Mouse (Mus musculus) testis, adult 2 months (tissue): ENCODE results near the gene Tbc1d14. TPM values are rescaled to one million over a fixed set of nuclear protein-coding genes. Genes with fewer than 3 reads are reported as not detected.
A peak's percentile ranks its signal among the peaks of the same experiment; 100 is the strongest.

Experiments
- H3K27ac ChIP-seq: fragments of 200-500 bp; 2 replicates; pipeline ENCODE4 v1.5.1; 2012; ENCODE audit warnings: low read depth, low read length; ENCODE audit not compliant: control insufficient read depth, insufficient read depth
- H3K27me3 ChIP-seq: fragments of 200-500 bp; 2 replicates; pipeline ENCODE4 v1.6.1; 2012; ENCODE audit warnings: mild to moderate bottlenecking, low read length, moderate library complexity; ENCODE audit not compliant: control insufficient read depth, insufficient read depth
- H3K36me3 ChIP-seq: fragments of 200-500 bp; 2 replicates; pipeline ENCODE4 v1.6.1; 2012; ENCODE audit warnings: mild to moderate bottlenecking, low read length; ENCODE audit not compliant: control insufficient read depth, insufficient read depth
- H3K4me1 ChIP-seq: fragments of 200-500 bp; 2 replicates; pipeline ENCODE4 v1.6.1; 2012; ENCODE audit warnings: low read length; ENCODE audit not compliant: control insufficient read depth, insufficient read depth
- H3K4me3 ChIP-seq: fragments of 200-500 bp; 2 replicates; pipeline ENCODE4 v1.5.1; 2012; ENCODE audit warnings: low read depth, mild to moderate bottlenecking, low read length, moderate library complexity, mixed read lengths; ENCODE audit not compliant: control insufficient read depth
- CTCF ChIP-seq: fragments of 200-500 bp; IDR thresholded peaks from 2 replicates; pipeline ENCODE4 v1.5.1; 2012; ENCODE audit warnings: low read depth, mild to moderate bottlenecking, inconsistent platforms, low read length, moderate library complexity; ENCODE audit not compliant: control insufficient read depth, insufficient read depth, insufficient replicate concordance
- POLR2A ChIP-seq: fragments of 200-500 bp; IDR thresholded peaks from 2 replicates; pipeline ENCODE4 v1.6.1; 2012; ENCODE audit warnings: low read depth, mild to moderate bottlenecking, inconsistent platforms, low read length, moderate library complexity; ENCODE audit not compliant: control insufficient read depth
- polyA plus RNA-seq: library from polyadenylated mRNA; depleted of rRNA; stranded (reverse); fragments of >200 nt; gene quantifications from 2 replicates; pipeline ENCODE4 v1.2.3, GENCODE M21; 2012

Tbc1d14 gene
- polyA plus RNA-seq, 1 experiment: 89.7 TPM

DNA sequence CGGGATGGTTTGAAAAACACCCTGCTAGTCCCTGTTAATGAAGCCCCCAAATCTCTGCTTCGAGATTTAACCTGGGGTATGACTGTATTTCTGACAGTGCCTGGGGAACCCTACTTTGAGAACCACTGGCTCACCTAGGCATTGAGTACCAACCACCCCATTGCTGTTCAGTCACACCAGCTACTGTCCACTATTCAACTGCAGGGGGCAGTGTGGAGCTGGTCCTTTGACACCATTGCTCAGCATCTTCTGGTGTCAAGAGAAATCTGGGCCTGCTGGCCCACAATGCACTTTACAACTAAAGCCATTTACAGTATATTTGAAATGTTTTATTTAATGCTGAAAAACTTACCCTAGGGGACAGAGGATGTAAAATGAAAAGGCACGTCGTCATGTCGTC, 118.8 kb downstream of the Tbc1d14 start:
- H3K27me3 ChIP-seq: no peaks in the 10 kb centered on the region
- peaks cover 2% of the 10 kb centered on the region; the same call in 1 of the 2 replicates for H3K4me1 ChIP-seq
- peaks cover 2% of the 10 kb centered on the region for H3K36me3 ChIP-seq
- H3K4me3 ChIP-seq: no peak overlapping the region
- H3K27ac ChIP-seq: no peak overlapping the region
- TF ChIP-seq CTCF: peak; percentile 61; the same call in 1 of the 2 replicates
- no peak for TF ChIP-seq POLR2A

DNA sequence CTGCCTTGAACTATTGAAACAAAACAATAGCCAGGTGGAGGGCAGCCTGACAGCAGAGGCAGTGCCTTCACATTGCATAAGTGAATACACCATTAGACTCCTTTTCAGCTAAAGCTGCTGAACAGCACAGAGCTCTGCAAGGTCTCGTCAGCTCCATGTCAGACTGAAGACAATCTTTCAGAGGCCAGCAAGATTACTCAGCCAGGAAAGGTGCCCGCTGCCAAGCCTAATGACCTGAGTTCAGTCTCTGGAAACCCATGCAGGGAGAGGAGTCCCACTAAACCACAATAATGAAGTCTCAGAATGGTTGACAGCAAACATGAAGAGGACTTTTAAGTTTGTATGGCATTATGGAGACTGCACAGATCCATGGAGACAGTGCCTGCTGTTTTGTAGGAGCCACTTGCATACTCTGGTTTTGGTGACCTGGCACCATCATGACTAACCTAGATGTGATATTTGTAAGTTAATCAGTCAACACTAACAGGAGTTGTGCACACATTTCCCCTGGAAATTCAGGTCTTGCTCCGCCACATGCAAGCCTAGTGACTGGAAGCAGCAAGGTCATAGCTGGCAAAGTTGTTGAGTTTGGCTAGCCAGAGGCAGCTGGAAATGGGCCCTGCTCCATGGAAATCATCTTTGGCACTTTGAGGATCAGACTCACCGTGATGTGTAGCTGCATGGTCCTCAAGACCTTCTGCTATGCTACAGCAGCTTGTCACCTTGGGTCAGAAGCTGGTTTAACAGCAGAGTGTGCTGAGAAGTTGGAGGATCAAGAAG, 120.0 kb downstream of the Tbc1d14 start:
- no peak overlapping the region for H3K4me3 ChIP-seq
- TF ChIP-seq POLR2A (no peak), CTCF (no peak)
- no peak overlapping the region for H3K27ac ChIP-seq
- peaks cover 2% of the 10 kb centered on the region for H3K36me3 ChIP-seq
- no peaks in the 10 kb centered on the region for H3K27me3 ChIP-seq
- no peaks in the 10 kb centered on the region for H3K4me1 ChIP-seq

DNA sequence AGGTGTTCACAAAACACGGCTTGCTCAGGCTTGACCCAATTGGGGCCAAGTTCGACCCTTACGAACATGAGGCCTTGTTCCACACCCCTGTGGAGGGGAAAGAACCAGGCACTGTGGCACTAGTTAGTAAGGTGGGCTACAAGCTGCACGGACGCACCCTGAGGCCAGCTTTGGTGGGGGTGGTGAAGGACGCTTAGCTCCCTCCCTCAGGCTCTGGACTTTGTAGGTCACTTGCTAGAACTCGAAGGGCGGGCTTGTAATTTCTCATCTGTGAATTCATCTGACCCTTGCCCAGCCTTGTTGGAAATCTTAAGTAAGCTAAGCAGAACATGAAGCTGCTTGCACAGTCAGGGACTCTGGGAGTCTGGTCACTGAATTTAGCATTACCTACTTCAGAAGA, 121.9 kb downstream of the Tbc1d14 start:
- Histone ChIP-seq H3K36me3 (peaks cover 2% of the 10 kb centered on the region), H3K4me3 (no peak overlapping the region), H3K27ac (no peak overlapping the region), H3K4me1 (no peaks in the 10 kb centered on the region), H3K27me3 (no peaks in the 10 kb centered on the region)
- no peak for TF ChIP-seq CTCF
- TF ChIP-seq POLR2A: no peak

DNA sequence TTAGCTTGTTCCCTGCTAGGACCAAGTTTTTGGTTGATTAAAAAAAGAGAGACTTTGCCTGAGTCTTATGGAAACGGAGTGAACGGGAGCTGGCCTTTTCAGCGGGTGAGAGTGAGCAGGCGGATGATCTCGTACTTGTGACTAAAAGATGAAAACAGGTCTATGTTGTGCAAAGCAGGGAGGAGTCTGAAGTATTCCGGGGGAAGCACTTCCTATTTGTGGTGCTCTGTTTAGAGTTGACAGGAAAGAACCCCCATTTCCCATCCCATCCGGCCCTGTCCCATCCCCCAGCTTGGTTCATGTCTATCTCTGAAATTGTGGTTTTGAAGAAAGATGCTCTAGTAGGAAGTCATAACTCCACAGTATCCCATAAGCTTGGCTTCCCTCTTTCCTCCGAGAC, 127.2 kb downstream of the Tbc1d14 start:
- peak overlapping the region; percentile 95 for H3K4me3 ChIP-seq
- TF ChIP-seq CTCF (no peak), POLR2A (no peak)
- H3K27ac ChIP-seq: no peak overlapping the region
- H3K36me3 ChIP-seq: no peaks in the 10 kb centered on the region; the same call in 1 of the 2 replicates
- H3K4me1 ChIP-seq: peaks cover 13% of the 10 kb centered on the region
- H3K27me3 ChIP-seq: no peaks in the 10 kb centered on the region

DNA sequence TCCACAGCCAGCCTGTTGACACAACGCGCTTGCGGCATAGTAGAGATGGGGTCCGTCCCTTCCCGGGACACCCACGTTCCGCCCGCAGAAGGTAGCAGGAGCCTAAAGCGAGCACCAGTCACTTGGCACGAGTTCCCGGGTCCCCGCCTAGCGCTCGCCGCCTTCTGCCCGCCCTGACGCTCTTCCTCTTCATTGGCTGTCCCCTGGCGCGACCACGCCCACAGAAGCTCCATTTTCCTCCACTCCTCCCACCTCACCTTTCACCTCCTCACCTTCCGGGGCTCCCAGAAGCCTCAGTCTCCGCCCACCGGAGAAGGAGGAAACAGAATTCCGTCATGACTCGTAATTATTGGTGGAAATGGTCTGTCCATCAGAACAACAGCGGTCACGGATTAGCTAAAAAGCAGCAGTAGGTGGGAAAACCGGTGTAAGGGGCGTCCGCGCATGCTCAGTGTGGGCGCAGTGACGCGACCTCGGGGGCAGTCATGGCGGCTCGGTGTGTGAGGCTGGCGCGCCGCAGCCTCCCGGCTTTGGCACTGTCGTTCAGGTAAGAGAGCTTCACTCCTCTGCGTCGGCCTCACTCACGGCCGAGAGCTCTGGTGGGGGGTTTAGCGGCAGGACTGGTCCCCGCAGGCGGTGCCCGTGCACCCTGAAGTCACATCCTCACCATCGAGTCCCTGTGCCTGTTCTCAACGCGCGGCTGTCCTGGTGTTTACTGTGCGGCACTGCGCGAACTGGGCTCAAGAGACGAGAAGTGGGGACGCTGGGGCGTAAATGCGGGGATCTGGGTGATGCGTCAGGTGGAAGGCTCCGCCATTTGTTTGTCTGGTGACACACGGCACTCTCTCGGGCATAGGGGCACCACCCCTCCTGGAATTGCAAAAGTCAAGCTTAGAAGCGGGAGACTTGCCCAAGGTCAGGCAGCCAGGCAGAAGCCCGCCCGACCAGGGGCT, 128.1 kb downstream of the Tbc1d14 start, which contains the start of gene Grpel1:
Grpel1 (plus strand) TSS at position 290 of the 953 bp plus-strand sequence.
- H3K4me1 ChIP-seq: peaks cover 13% of the 10 kb centered on the region
- H3K27ac ChIP-seq: peak within 1 kb of the TSS; percentile 73
- H3K27me3 ChIP-seq: no peaks in the 10 kb centered on the region
- H3K4me3 ChIP-seq: peak within 1 kb of the TSS; percentile 95
- no peaks in the 10 kb centered on the region; the same call in 1 of the 2 replicates for H3K36me3 ChIP-seq
- TF ChIP-seq POLR2A (peak; percentile 77), CTCF (no peak)

DNA sequence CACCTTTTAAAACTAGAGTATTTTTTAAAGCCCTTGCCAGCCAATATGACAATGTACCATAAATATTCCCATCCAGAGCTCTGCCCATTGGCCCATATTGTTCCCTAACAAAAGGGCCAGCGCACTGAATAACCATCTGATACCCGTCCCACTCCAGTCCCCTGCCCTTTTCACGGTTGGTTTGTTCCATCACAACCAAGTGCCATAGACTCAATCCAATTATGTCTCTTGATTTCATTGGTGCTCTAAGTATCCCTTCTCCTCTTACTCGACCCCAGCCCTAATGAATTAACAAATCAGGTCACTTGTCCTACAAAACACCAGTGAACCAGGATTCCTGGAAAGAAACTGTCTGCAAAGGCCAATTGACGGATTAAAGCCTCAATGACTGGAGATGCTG, 129.7 kb downstream of the Tbc1d14 start:
- Histone ChIP-seq H3K36me3 (no peaks in the 10 kb centered on the region), H3K27me3 (no peaks in the 10 kb centered on the region), H3K4me3 (no peak overlapping the region), H3K27ac (no peak overlapping the region), H3K4me1 (peaks cover 13% of the 10 kb centered on the region)
- TF ChIP-seq CTCF: no peak
- TF ChIP-seq POLR2A: no peak

DNA sequence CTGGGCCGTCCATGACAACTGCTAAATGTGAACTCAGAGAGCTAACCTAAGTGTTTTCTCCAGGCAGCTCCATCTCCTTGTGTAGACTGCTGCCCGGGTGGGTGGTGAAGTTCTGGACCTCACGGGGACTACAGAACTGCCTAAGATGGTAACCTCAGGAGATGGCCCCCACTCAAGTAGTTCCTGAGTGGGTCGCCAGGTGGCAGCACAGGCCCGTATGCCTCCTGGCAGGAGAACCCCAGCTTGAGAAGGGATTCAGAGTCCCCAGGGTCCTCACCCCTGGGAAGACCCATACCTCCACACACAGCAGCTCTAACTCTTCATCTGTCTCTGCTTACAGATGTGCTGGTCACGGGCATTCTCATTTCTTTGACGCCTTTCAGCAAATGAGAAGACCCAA, 130.3 kb downstream of the Tbc1d14 start:
- Histone ChIP-seq H3K36me3 (no peaks in the 10 kb centered on the region), H3K4me1 (peaks cover 13% of the 10 kb centered on the region), H3K27ac (no peak overlapping the region), H3K27me3 (no peaks in the 10 kb centered on the region), H3K4me3 (no peak overlapping the region)
- TF ChIP-seq CTCF (peak; percentile 60; the same call in 1 of the 2 replicates), POLR2A (no peak)
